Mouse (Mus musculus) stomach, embryonic 14.5 days (tissue): Measurements from ENCODE around the gene Fbxl18. TPM values are rescaled to one million over a fixed set of nuclear protein-coding genes. Genes with fewer than 3 reads are reported as not detected.

Source experiments
- ATAC-seq: fragments of 200-750 bp; cut with Nextera tagmentation; 2 replicates; pipeline ENCODE4 v1.8.0; 2017; ENCODE audit warnings: low read depth, moderate TSS enrichment; ENCODE audit not compliant: insufficient number of reproducible peaks, insufficient read depth, low FRiP score
- H3K27ac ChIP-seq: fragments of 300-500 bp; sonication (generic); 2 replicates; pipeline ENCODE4 v1.5.1; 2014; ENCODE audit warnings: mild to moderate bottlenecking, low read length, moderate library complexity, mixed read lengths
- H3K27me3 ChIP-seq: fragments of 300-500 bp; sonication (generic); 2 replicates; pipeline ENCODE4 v1.6.1; 2014; ENCODE audit warnings: low read length, control low read depth, mixed read lengths; ENCODE audit not compliant: control insufficient read depth, insufficient read depth
- H3K36me3 ChIP-seq: fragments of 300-500 bp; sonication (generic); 2 replicates; pipeline ENCODE4 v1.6.1; 2014; ENCODE audit warnings: mild to moderate bottlenecking, control low read depth, low read length, moderate library complexity, mixed read lengths; ENCODE audit not compliant: control insufficient read depth, insufficient read depth
- H3K4me1 ChIP-seq: fragments of 300-500 bp; sonication (generic); 2 replicates; pipeline ENCODE4 v1.6.1; 2014; ENCODE audit warnings: low read length, control low read depth, mixed read lengths; ENCODE audit not compliant: control insufficient read depth, insufficient read depth
- H3K4me2 ChIP-seq: fragments of 300-500 bp; sonication (generic); replicated peaks from 2 replicates; pipeline ENCODE4 v1.6.1; 2014; ENCODE audit warnings: low read depth, low read length, control low read depth
- H3K4me3 ChIP-seq: fragments of 300-500 bp; sonication (generic); 2 replicates; pipeline ENCODE4 v1.5.1; 2014; ENCODE audit warnings: low read depth, low read length, control low read depth
- H3K9ac ChIP-seq: fragments of 300-500 bp; sonication (generic); replicated peaks from 2 replicates; pipeline ENCODE4 v1.6.1; 2014; ENCODE audit warnings: low read depth, mild to moderate bottlenecking, control low read depth, low read length, moderate library complexity, mixed read lengths
- H3K9me3 ChIP-seq: fragments of 300-500 bp; sonication (generic); 2 replicates; pipeline ENCODE4 v1.6.1; 2016; ENCODE audit warnings: low read depth, low read length, control low read depth; ENCODE audit not compliant: control insufficient read depth
- WGBS: fragments of 180-500 bp; shearing (Covaris S2); extraction: QIAGEN DNeasy Blood & Tissue Kit; methylation state at CpG from one replicate; pipeline ENCODE4 v1.1.7; 2014; 5-methylcytosine and 5-hydroxymethylcytosine counted together
- polyA plus RNA-seq: library from polyadenylated mRNA; unstranded; fragments of >200 nt; fragmentation: Nextera tagmentation; extraction: Ambion mirVana; gene quantifications from 2 replicates; pipeline ENCODE4 v1.2.1, GENCODE M21; 2014

Fbxl18 gene
- polyA plus RNA-seq, 1 experiment from 2014 or later, result 9.1 TPM

DNA sequence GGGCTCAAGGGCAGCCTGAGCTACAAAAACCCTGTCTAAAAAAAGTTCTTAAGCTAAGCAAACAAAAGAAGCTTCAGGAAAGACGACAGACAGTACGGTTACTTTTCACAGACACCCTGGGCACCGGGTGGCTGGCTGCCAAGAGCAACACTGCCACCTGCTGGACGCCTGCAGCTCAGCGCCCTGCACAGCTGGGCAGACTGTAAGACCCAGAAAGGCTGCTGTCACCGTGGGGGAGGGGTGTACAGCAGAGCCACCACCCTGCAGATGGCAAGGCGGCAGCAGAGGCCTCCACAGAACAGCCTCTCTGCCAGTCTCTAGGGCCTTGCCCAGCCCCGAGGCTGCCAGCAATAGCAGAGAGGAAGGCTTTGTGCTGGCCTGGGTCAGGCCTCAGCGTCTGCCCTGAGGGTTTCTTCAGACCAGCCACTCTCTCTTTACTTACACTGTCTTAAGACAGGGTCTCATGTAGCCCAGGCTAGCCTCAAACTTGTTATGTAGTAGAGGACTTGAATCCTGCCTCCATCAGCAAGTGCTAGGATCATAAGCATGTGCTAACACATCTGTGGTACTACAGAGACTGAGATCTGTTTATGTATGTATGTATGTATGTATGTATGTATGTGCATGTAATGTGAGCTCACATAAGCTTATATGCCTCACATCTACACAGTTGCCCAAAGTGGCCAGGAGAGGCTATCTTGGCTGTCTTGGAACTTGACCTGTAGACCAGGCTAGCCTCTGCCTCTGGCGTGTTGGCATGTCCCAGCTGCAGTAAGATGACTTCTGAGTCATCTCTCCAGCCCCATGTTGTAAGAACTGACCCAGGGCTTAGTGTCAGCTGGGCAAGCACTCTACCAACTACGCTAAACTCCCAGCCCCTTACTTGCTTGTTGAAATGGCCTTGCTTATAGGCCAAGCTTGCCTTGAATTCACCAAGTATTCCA is 17.6 kb downstream of the Fbxl18 start:
- no peak overlapping the region for H3K9ac ChIP-seq
- H3K4me3 ChIP-seq, result no peak overlapping the region
- no peak overlapping the region for H3K4me2 ChIP-seq
- no peaks in the 10 kb centered on the region for H3K27me3 ChIP-seq
- H3K27ac ChIP-seq, result no peak overlapping the region
- peaks cover 13% of the 10 kb centered on the region for H3K36me3 ChIP-seq
- H3K4me1 ChIP-seq, result peaks cover 11% of the 10 kb centered on the region; the same call in 1 of the 2 replicates
- 29% methylated on average over 11 of the region's 11 CpGs for WGBS
- no peaks in the 10 kb centered on the region; the same call in 1 of the 2 replicates for H3K9me3 ChIP-seq
- ATAC-seq, result peak; percentile 51

DNA sequence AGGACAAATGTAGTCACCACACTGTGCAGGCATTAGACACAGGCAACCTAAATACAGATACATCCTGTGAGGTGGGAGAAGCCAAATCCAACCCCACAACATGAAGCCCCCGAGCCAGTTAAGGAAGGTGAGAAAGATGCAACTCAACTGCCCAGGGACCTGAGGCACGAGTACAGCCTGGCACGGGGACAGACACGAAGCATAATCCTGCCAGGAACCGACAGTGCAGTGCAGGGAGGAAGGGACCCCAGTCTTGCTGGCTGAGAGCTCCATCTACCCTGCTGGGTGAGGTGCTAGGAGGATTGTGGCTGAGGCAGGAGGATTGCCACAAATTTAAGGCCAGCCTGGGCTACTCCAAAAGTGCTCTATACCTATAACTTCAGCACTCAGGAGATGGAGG is 18.3 kb downstream of the Fbxl18 start:
- no peak overlapping the region for H3K27ac ChIP-seq
- 93% methylated on average over 5 of the region's 5 CpGs for WGBS
- no peak overlapping the region for H3K4me3 ChIP-seq
- H3K4me1 ChIP-seq, result peaks cover 11% of the 10 kb centered on the region; the same call in 1 of the 2 replicates
- H3K9ac ChIP-seq, result no peak overlapping the region
- H3K27me3 ChIP-seq, result no peaks in the 10 kb centered on the region
- 0 out of 2 replicates have a peak, but pooled peaks have one; percentile 6 for ATAC-seq
- H3K9me3 ChIP-seq, result no peaks in the 10 kb centered on the region; the same call in 1 of the 2 replicates
- peaks cover 13% of the 10 kb centered on the region for H3K36me3 ChIP-seq
- no peak overlapping the region for H3K4me2 ChIP-seq

DNA sequence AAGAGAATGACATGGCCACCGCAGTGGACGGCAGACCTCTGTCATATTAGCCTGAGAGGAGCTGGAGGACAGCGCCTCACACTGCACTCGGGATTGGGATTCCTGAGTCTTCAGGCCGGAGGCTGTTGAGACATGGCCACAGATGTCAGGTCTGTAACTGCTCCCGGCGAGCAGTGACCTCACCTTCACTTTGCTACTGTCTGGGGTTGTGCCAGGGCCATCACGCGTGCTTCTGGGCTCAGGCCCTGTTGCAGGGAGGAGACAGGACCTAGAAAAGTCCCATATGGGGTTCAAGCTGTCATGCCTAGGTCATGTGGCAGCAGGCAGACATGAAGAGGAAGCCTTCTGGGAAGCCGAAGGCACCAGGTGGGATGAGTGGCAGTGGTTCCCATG is 19.7 kb downstream of the Fbxl18 start:
- ATAC-seq, result no peak
- 91% methylated on average over 10 of the region's 10 CpGs for WGBS

DNA sequence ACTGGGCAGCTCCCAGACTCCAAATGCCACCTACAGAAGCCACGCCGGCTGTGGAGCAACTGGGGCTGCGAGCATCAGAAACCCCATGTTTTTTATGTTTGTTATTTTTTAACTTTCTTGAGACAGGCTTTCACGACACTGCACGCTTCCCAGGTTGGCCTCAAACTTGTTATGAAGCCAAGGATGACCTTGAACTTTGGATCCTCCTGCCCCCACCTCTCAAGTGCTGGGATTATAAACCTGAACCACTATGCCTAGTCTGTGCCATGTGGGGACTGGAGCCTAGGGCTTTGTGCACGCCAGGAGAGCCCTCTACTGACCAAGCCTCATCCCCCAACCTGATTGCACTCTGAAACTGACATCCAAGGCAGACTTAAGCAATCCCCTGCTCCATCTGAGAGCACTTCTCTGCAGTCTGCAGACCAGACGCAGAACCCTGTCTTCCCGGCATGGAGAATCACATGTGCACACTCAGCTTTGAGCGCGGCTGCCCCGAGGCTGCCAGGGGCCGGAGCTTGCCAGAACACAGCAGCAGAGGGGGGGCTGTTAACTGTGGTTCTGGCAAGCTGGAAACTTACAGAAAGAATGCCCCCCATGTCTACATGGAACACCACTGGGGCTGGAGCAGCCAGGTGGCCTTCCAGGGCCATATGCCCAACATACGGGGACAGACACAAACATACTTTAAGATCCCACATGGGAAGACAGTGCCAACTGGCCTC is 20.3 kb downstream of the Fbxl18 start:
- H3K9me3 ChIP-seq, result no peaks in the 10 kb centered on the region; the same call in 1 of the 2 replicates
- H3K4me2 ChIP-seq, result no peak overlapping the region
- no peak overlapping the region for H3K9ac ChIP-seq
- no peak for ATAC-seq
- no peak overlapping the region for H3K4me3 ChIP-seq
- WGBS, result 92% methylated on average over 13 of the region's 13 CpGs
- no peak overlapping the region for H3K27ac ChIP-seq
- no peaks in the 10 kb centered on the region for H3K27me3 ChIP-seq
- H3K36me3 ChIP-seq, result peaks cover 14% of the 10 kb centered on the region
- 0 out of 2 replicates have a peak, but pooled peaks cover 2% of the 10 kb centered on the region for H3K4me1 ChIP-seq

More for the DNA sequence above, 19.7 kb downstream of the Fbxl18 start:
- no peak overlapping the region for H3K9ac ChIP-seq
- 0 out of 2 replicates have a peak, but pooled peaks cover 2% of the 10 kb centered on the region for H3K4me1 ChIP-seq
- H3K36me3 ChIP-seq, result peaks cover 14% of the 10 kb centered on the region
- no peak overlapping the region for H3K4me2 ChIP-seq
- H3K27ac ChIP-seq, result no peak overlapping the region
- no peak overlapping the region for H3K4me3 ChIP-seq
- H3K9me3 ChIP-seq, result no peaks in the 10 kb centered on the region; the same call in 1 of the 2 replicates
- no peaks in the 10 kb centered on the region for H3K27me3 ChIP-seq

DNA sequence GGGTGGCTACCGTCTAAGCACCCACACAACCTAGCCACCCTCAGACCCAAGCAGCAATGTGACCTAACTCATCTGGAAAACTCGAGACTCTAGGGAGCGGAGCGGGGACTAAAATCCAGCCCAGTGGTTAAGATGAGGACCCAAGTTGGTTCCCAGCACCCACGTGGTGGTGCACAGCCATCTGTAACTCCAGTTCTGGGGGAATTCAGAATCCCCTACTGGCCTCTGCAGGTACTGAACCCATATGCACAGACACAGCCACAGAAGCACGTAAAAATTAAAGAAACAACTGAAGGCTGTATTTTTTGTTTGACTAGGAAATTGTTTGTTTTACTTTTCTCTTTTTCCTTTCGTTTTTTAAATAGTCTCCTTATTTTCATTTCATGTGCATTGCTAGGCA is 21.5 kb downstream of the Fbxl18 start:
- WGBS, result 94% methylated on average over 7 of the region's 7 CpGs
- Histone ChIP-seq H3K36me3 (peaks cover 14% of the 10 kb centered on the region), H3K9me3 (no peaks in the 10 kb centered on the region; the same call in 1 of the 2 replicates), H3K27ac (no peak overlapping the region), H3K9ac (no peak overlapping the region), H3K4me1 (peaks cover 6% of the 10 kb centered on the region; the same call in 1 of the 2 replicates), H3K27me3 (no peaks in the 10 kb centered on the region), H3K4me2 (no peak overlapping the region), H3K4me3 (no peak overlapping the region)
- no peak for ATAC-seq

DNA sequence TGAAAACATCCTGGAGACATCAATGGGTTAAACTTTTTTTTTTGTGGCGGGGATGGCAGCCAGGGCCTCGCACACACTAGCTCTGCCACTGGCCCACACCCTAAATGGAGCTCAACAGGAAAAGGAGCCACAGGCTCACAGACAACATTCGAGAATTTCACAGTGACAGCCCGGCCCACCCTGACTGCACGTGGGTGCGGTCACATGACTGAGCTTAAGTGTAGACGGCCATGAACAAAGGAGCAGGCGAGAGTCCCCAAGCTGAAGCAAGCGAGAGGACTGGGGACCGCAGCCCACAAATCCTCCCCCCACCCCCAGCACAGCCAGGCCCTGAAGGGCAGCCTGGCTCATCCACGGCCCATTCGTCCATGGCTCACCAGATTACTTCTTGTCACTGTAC is 23.5 kb downstream of the Fbxl18 start:
- 61% methylated on average over 12 of the region's 12 CpGs for WGBS
- H3K9ac ChIP-seq, result no peak overlapping the region
- ATAC-seq, result peak; percentile 30; the same call in 1 of the 2 replicates

DNA sequence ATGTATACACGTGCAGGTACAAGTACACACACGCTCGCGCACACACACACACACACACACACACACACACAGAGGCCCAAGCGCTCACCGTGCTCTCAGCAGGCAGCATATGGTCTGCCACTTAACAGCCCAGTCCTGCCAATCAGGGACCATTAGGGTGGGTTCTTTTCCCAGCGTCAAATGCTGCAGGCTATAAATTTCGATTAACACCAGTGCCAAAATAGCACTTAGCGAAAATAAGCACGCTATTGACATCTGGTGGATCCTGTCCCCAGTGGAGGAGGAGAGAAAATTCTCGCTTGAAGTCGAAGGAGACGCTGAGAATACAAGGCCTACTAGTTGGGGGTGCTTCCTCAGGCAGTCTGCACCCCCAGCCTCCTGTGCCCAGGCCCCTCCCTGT is 25.8 kb downstream of the Fbxl18 start:
- Histone ChIP-seq H3K27ac (no peak overlapping the region), H3K4me2 (no peak overlapping the region), H3K36me3 (peaks cover 8% of the 10 kb centered on the region; the same call in 1 of the 2 replicates), H3K27me3 (no peaks in the 10 kb centered on the region), H3K9ac (no peak overlapping the region), H3K4me3 (no peak overlapping the region), H3K4me1 (peaks cover 3% of the 10 kb centered on the region; the same call in 1 of the 2 replicates), H3K9me3 (no peaks in the 10 kb centered on the region; the same call in 1 of the 2 replicates)
- ATAC-seq, result no peak
- WGBS, result 74% methylated on average over 13 of the region's 13 CpGs

More for the DNA sequence above, 23.5 kb downstream of the Fbxl18 start:
- Histone ChIP-seq H3K4me2 (no peak overlapping the region), H3K9me3 (no peaks in the 10 kb centered on the region; the same call in 1 of the 2 replicates), H3K27ac (no peak overlapping the region), H3K36me3 (peaks cover 14% of the 10 kb centered on the region), H3K4me3 (no peak overlapping the region), H3K27me3 (no peaks in the 10 kb centered on the region), H3K4me1 (peaks cover 3% of the 10 kb centered on the region; the same call in 1 of the 2 replicates)

DNA sequence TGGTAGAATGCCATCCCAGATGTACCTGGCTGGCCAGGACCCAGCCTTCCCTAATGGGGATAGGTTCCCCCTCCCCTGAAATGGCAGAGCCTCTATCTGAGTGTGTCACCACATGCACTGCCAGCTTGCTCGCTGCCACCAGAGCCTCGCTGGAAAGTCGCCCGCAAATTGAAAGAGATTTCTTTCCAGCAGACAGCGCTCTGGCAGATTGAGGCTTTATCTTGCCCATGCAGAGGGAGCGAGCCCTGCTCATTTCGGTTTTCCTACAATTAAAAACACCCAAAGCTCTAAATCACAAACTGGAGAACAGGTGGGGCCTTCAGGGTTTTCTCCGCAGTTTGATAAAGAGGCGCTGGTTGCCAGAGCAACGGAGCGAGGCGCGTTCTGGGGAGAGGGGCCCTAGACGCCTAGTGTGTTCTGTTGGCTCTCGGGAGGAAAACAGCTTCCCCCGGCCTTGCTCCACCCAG is 37.4 kb downstream of the Fbxl18 start:
- Histone ChIP-seq H3K9ac (no peak overlapping the region), H3K9me3 (no peaks in the 10 kb centered on the region), H3K4me2 (no peak overlapping the region), H3K27me3 (no peaks in the 10 kb centered on the region), H3K4me1 (0 out of 2 replicates have a peak, but pooled peaks cover 3% of the 10 kb centered on the region), H3K27ac (no peak overlapping the region), H3K4me3 (no peak overlapping the region), H3K36me3 (no peaks in the 10 kb centered on the region)
- 48% methylated on average over 16 of the region's 16 CpGs for WGBS
- no peak for ATAC-seq
